Mouse (Mus musculus) limb, embryonic 11.5 days (tissue): ENCODE results near the gene Rhbdd1. TPM values are rescaled to one million over a fixed set of nuclear protein-coding genes. Genes with fewer than 3 reads are reported as not detected.

Experiments
- ATAC-seq: fragments of 200-750 bp; cut with Nextera tagmentation; 2 replicates; pipeline ENCODE4 v1.8.0; 2017; ENCODE audit warnings: low read depth; ENCODE audit not compliant: insufficient number of reproducible peaks, low FRiP score, low TSS enrichment
- DNase-seq: peaks from one replicate; pipeline ENCODE4 v3.0.0-alpha.2; 2015; ENCODE audit warnings: low spot score
- H3K27ac ChIP-seq: fragments of 300-500 bp; sonication (generic); replicated peaks from 2 replicates; pipeline ENCODE4 v1.5.1; 2014; ENCODE audit warnings: low read depth, mild to moderate bottlenecking, low read length
- H3K27me3 ChIP-seq: fragments of 300-500 bp; sonication (generic); 2 replicates; pipeline ENCODE4 v1.6.1; 2014; ENCODE audit warnings: mild to moderate bottlenecking, low read length, mixed read lengths; ENCODE audit not compliant: control insufficient read depth, insufficient read depth
- H3K36me3 ChIP-seq: fragments of 300-500 bp; sonication (generic); 2 replicates; pipeline ENCODE4 v1.6.1; 2014; ENCODE audit warnings: mild to moderate bottlenecking, low read length, moderate library complexity, mixed read lengths; ENCODE audit not compliant: control insufficient read depth, insufficient read depth
- H3K4me1 ChIP-seq: fragments of 300-500 bp; sonication (generic); 2 replicates; pipeline ENCODE4 v1.6.1; 2014; ENCODE audit warnings: low read length, mixed read lengths; ENCODE audit not compliant: control insufficient read depth, insufficient read depth
- H3K4me2 ChIP-seq: fragments of 300-500 bp; sonication (generic); 2 replicates; pipeline ENCODE4 v1.6.1; 2014; ENCODE audit warnings: low read depth, mild to moderate bottlenecking, moderate library complexity; ENCODE audit not compliant: severe bottlenecking
- H3K4me3 ChIP-seq: fragments of 300-500 bp; sonication (generic); 2 replicates; pipeline ENCODE4 v1.5.1; 2014; ENCODE audit warnings: low read depth, low read length
- H3K9ac ChIP-seq: fragments of 300-500 bp; sonication (generic); 2 replicates; pipeline ENCODE4 v1.6.1; 2014; ENCODE audit warnings: mild to moderate bottlenecking, low read length
- H3K9me3 ChIP-seq: fragments of 300-500 bp; sonication (generic); 2 replicates; pipeline ENCODE4 v1.6.1; 2016; ENCODE audit warnings: low read length; ENCODE audit not compliant: control insufficient read depth
- WGBS: fragments of 180-500 bp; shearing (Covaris S2); extraction: QIAGEN DNeasy Blood & Tissue Kit; methylation state at CpG from one replicate; pipeline ENCODE4 v1.1.7; 2014; 5-methylcytosine and 5-hydroxymethylcytosine counted together
- polyA plus RNA-seq: library from polyadenylated mRNA; unstranded; fragments of >200 nt; fragmentation: Nextera tagmentation; extraction: Ambion mirVana; gene quantifications from 2 replicates; pipeline ENCODE4 v1.2.1, GENCODE M21; 2014

Rhbdd1 gene
- polyA plus RNA-seq, 1 experiment from 2014 or later = 6.3 TPM

- 0 out of 2 replicates have a peak overlapping the region, but pooled peaks have one; percentile 6 for H3K27ac ChIP-seq
- ATAC-seq (no peak), DNase-seq (no peak)
- H3K4me3 ChIP-seq = peak overlapping the region; percentile 81
- no peaks in the 10 kb centered on the region; the same call in 1 of the 2 replicates for H3K9me3 ChIP-seq
- no peaks in the 10 kb centered on the region for H3K27me3 ChIP-seq
- 71% methylated on average over 35 of the region's 35 CpGs for WGBS
- H3K4me2 ChIP-seq = peak overlapping the region; percentile 93
- H3K36me3 ChIP-seq = peaks cover 9% of the 10 kb centered on the region
- H3K4me1 ChIP-seq = peaks cover 30% of the 10 kb centered on the region
- H3K9ac ChIP-seq = peak overlapping the region; percentile 82
These were observed 26.9 kb upstream of the Rhbdd1 start for GRCm38 (mm10) chr1:82289116-82289989.

- under 1% methylated on average over 45 of the region's 45 CpGs for WGBS
- peak overlapping the region; percentile 93 for H3K4me2 ChIP-seq
- ATAC-seq (no peak), DNase-seq (peak; percentile 74)
- H3K4me3 ChIP-seq = peak overlapping the region; percentile 81
- H3K36me3 ChIP-seq = peaks cover 9% of the 10 kb centered on the region
- H3K27me3 ChIP-seq = no peaks in the 10 kb centered on the region
- peak overlapping the region; percentile 92 for H3K27ac ChIP-seq
- H3K4me1 ChIP-seq = peaks cover 28% of the 10 kb centered on the region
- no peaks in the 10 kb centered on the region; the same call in 1 of the 2 replicates for H3K9me3 ChIP-seq
- peak overlapping the region; percentile 82 for H3K9ac ChIP-seq
These were observed 26.1 kb upstream of the Rhbdd1 start for GRCm38 (mm10) chr1:82289990-82290681.

- H3K4me1 ChIP-seq = peaks cover 28% of the 10 kb centered on the region
These were observed 25.5 kb upstream of the Rhbdd1 start for GRCm38 (mm10) chr1:82290723-82291150.

GRCm38 (mm10) chr1:82291151-82291797, 25.0 kb upstream of the Rhbdd1 start, which contains the start of gene Irs1:
Gene Irs1, minus strand, starts transcription at chr1:82291416.
- Histone ChIP-seq H3K4me3 (peak within 1 kb of the TSS; percentile 81), H3K4me2 (peak within 1 kb of the TSS; percentile 93), H3K36me3 (peaks cover 9% of the 10 kb centered on the region), H3K27ac (peak within 1 kb of the TSS; percentile 92), H3K27me3 (no peaks in the 10 kb centered on the region), H3K4me1 (peaks cover 28% of the 10 kb centered on the region), H3K9me3 (no peaks in the 10 kb centered on the region; the same call in 1 of the 2 replicates), H3K9ac (peak within 1 kb of the TSS; percentile 82)
- ATAC-seq = peak; percentile 85
- WGBS = under 1% methylated on average over 41 of the region's 60 CpGs
- DNase-seq = peak; percentile 89

More at GRCm38 (mm10) chr1:82290723-82291150, 25.5 kb upstream of the Rhbdd1 start:
- Histone ChIP-seq H3K36me3 (peaks cover 9% of the 10 kb centered on the region), H3K27ac (peak overlapping the region; percentile 92), H3K4me2 (peak overlapping the region; percentile 93), H3K9ac (peak overlapping the region; percentile 82), H3K27me3 (no peaks in the 10 kb centered on the region), H3K9me3 (no peaks in the 10 kb centered on the region; the same call in 1 of the 2 replicates), H3K4me3 (peak overlapping the region; percentile 81)
- DNase-seq (peak; percentile 83), ATAC-seq (peak; percentile 41)
- 0% methylated on average over 31 of the region's 31 CpGs for WGBS

GRCm38 (mm10) chr1:82291930-82292712, 24.1 kb upstream of the Rhbdd1 start:
- peaks cover 9% of the 10 kb centered on the region for H3K36me3 ChIP-seq
- H3K27me3 ChIP-seq = no peaks in the 10 kb centered on the region
- 2% methylated on average over 23 of the region's 23 CpGs for WGBS
- peak overlapping the region; percentile 92 for H3K27ac ChIP-seq
- H3K4me3 ChIP-seq = peak overlapping the region; percentile 81
- H3K4me2 ChIP-seq = peak overlapping the region; percentile 93
- peak overlapping the region; percentile 82 for H3K9ac ChIP-seq
- ATAC-seq (peak; percentile 37), DNase-seq (peak; percentile 47)
- H3K4me1 ChIP-seq = peaks cover 21% of the 10 kb centered on the region
- H3K9me3 ChIP-seq = no peaks in the 10 kb centered on the region; the same call in 1 of the 2 replicates

- Histone ChIP-seq H3K36me3 (peaks cover 5% of the 10 kb centered on the region; the same call in 1 of the 2 replicates), H3K27me3 (no peaks in the 10 kb centered on the region), H3K9me3 (no peaks in the 10 kb centered on the region), H3K4me1 (peaks cover 14% of the 10 kb centered on the region), H3K27ac (no peak overlapping the region; the same call in 1 of the 2 replicates), H3K4me2 (peak overlapping the region; percentile 93), H3K4me3 (peak overlapping the region; percentile 20), H3K9ac (no peak overlapping the region)
- ATAC-seq (peak; percentile 31), DNase-seq (peak; percentile 84)
- 0% methylated on average over 13 of the region's 13 CpGs for WGBS
These were observed 23.5 kb upstream of the Rhbdd1 start for GRCm38 (mm10) chr1:82292771-82293170.

GRCm38 (mm10) chr1:82294102-82294501, 22.1 kb upstream of the Rhbdd1 start:
- H3K4me1 ChIP-seq = peaks cover 8% of the 10 kb centered on the region; the same call in 1 of the 2 replicates
- no peaks in the 10 kb centered on the region for H3K27me3 ChIP-seq
- no peak overlapping the region for H3K4me3 ChIP-seq
- H3K9ac ChIP-seq = no peak overlapping the region
- no peak overlapping the region for H3K4me2 ChIP-seq
- H3K27ac ChIP-seq = no peak overlapping the region
- no peak for DNase-seq
- no peaks in the 10 kb centered on the region for H3K36me3 ChIP-seq
- WGBS = 14% methylated on average over 6 of the region's 6 CpGs
- H3K9me3 ChIP-seq = no peaks in the 10 kb centered on the region
- ATAC-seq = no peak
